Mouse (Mus musculus): Measurements from ENCODE around the gene Gm6408. TPM values are rescaled to one million over a fixed set of nuclear protein-coding genes. Genes with fewer than 3 reads are reported as not detected.

Gm6408 gene
- total RNA-seq, 2 experiments from 2014 or later, result not detected

Other genes starting within 250 kb of the Gm6408 start
- gene Wasf3, start 97.0 kb upstream of the Gm6408 start, total RNA-seq (2021), result under 1 TPM; 0.40 to 0.49 TPM
- not detected for gene Gm6370, start 9.4 kb downstream of the Gm6408 start, total RNA-seq (2021)
- gene 4930449I24Rik, start 20.4 kb downstream of the Gm6408 start, total RNA-seq (2021), result not detected
- not detected for gene Gm3402, start 32.2 kb downstream of the Gm6408 start, total RNA-seq (2021)
- gene Gm3404, start 43.8 kb downstream of the Gm6408 start, total RNA-seq (2021), result not detected
- not detected for gene Gm3409, start 55.7 kb downstream of the Gm6408 start, total RNA-seq (2021)
- gene Gm3415, start 74.2 kb downstream of the Gm6408 start, total RNA-seq (2021), result not detected
- under 1 TPM in 1 of 2 experiments, not detected in 1; 0.30 TPM for gene Gpr12, start 103.3 kb downstream of the Gm6408 start, total RNA-seq (2021)

All from heart, adult 18-20 months (tissue).